Mouse (Mus musculus): ENCODE results near the gene Disp1. TPM values are rescaled to one million over a fixed set of nuclear protein-coding genes. Genes with fewer than 3 reads are reported as not detected.

The Disp1 gene
- polyA plus RNA-seq (2012; ENCODE audit: insufficient read depth, low replicate concordance) = 2.3 and 2.4 TPM in 2 replicates

- no peaks in the 10 kb centered on the region for H3K36me3 ChIP-seq (replicated peaks; ENCODE audit: low read length)
- peak within 1 kb of the TSS; percentile 92 for H3K4me3 ChIP-seq (replicated peaks)
- peaks cover 2% of the 10 kb centered on the region for H3K27me3 ChIP-seq (replicated peaks)
- TF ChIP-seq GATA1 (IDR thresholded peaks at IDR 0.05; ENCODE audit: borderline replicate concordance, low read length) = no peak
- TF ChIP-seq FLI1 (IDR thresholded peaks at IDR 0.05; ENCODE audit: low read length) = peak; percentile 13; the same call in 1 of the 2 replicates
- H3K4me1 ChIP-seq = peaks cover 25% of the 10 kb centered on the region
- no peaks in the 10 kb centered on the region for H3K9me3 ChIP-seq
Observed at GRCm38 (mm10) chr1:183220796-183221718, at the start of gene Disp1. Disp1 (minus strand) TSS chr1:183221522.

- TF ChIP-seq FLI1 (IDR thresholded peaks at IDR 0.05; ENCODE audit: low read length) = no peak
- no peak for TF ChIP-seq GATA1 (IDR thresholded peaks at IDR 0.05; ENCODE audit: borderline replicate concordance, low read length)
- H3K36me3 ChIP-seq (replicated peaks; ENCODE audit: low read length) = no peaks in the 10 kb centered on the region
- peaks cover 7% of the 10 kb centered on the region; the same call in 1 of the 2 replicates for H3K9me3 ChIP-seq
- H3K4me3 ChIP-seq (replicated peaks) = no peak overlapping the region
- peaks cover 20% of the 10 kb centered on the region for H3K4me1 ChIP-seq
- peaks cover 2% of the 10 kb centered on the region for H3K27me3 ChIP-seq (replicated peaks)
Observed at GRCm38 (mm10) chr1:183267666-183268065, 46.3 kb upstream of the Disp1 start.

- Histone ChIP-seq H3K36me3 (replicated peaks; ENCODE audit: low read length) (no peaks in the 10 kb centered on the region), H3K27me3 (replicated peaks) (peaks cover 2% of the 10 kb centered on the region), H3K9me3 (peaks cover 7% of the 10 kb centered on the region; the same call in 1 of the 2 replicates), H3K4me3 (replicated peaks) (peak overlapping the region; percentile 72), H3K4me1 (peaks cover 17% of the 10 kb centered on the region)
- TF ChIP-seq FLI1 (IDR thresholded peaks at IDR 0.05; ENCODE audit: low read length) = no peak
- no peak for TF ChIP-seq GATA1 (IDR thresholded peaks at IDR 0.05; ENCODE audit: borderline replicate concordance, low read length)
Observed at GRCm38 (mm10) chr1:183265921-183266467, 44.7 kb upstream of the Disp1 start.

GRCm38 (mm10) chr1:183264145-183265008 is 43.1 kb upstream of the Disp1 start:
- H3K4me3 ChIP-seq (replicated peaks) = no peak overlapping the region
- no peak for TF ChIP-seq GATA1 (IDR thresholded peaks at IDR 0.05; ENCODE audit: borderline replicate concordance, low read length)
- TF ChIP-seq FLI1 (IDR thresholded peaks at IDR 0.05; ENCODE audit: low read length) = no peak

GRCm38 (mm10) chr1:183252574-183252973 is 31.3 kb upstream of the Disp1 start:
- Histone ChIP-seq H3K36me3 (replicated peaks; ENCODE audit: low read length) (no peaks in the 10 kb centered on the region), H3K9me3 (no peaks in the 10 kb centered on the region), H3K4me3 (replicated peaks) (no peak overlapping the region), H3K27me3 (replicated peaks) (peaks cover 25% of the 10 kb centered on the region), H3K4me1 (peaks cover 10% of the 10 kb centered on the region)
- no peak for TF ChIP-seq FLI1 (IDR thresholded peaks at IDR 0.05; ENCODE audit: low read length)
- TF ChIP-seq GATA1 (IDR thresholded peaks at IDR 0.05; ENCODE audit: borderline replicate concordance, low read length) = no peak

More at GRCm38 (mm10) chr1:183264145-183265008, 43.1 kb upstream of the Disp1 start:
- no peaks in the 10 kb centered on the region for H3K9me3 ChIP-seq
- H3K36me3 ChIP-seq (replicated peaks; ENCODE audit: low read length) = no peaks in the 10 kb centered on the region
- H3K27me3 ChIP-seq (replicated peaks) = peaks cover 2% of the 10 kb centered on the region
- peaks cover 15% of the 10 kb centered on the region for H3K4me1 ChIP-seq

GRCm38 (mm10) chr1:183251818-183252217 is 30.5 kb upstream of the Disp1 start:
- TF ChIP-seq GATA1 (IDR thresholded peaks at IDR 0.05; ENCODE audit: borderline replicate concordance, low read length) = no peak
- TF ChIP-seq FLI1 (IDR thresholded peaks at IDR 0.05; ENCODE audit: low read length) = no peak

GRCm38 (mm10) chr1:183250612-183251011 is 29.3 kb upstream of the Disp1 start:
- peaks cover 4% of the 10 kb centered on the region for H3K9me3 ChIP-seq
- no peak overlapping the region for H3K4me3 ChIP-seq (replicated peaks)
- H3K27me3 ChIP-seq (replicated peaks) = peaks cover 25% of the 10 kb centered on the region
- peaks cover 10% of the 10 kb centered on the region for H3K4me1 ChIP-seq
- H3K36me3 ChIP-seq (replicated peaks; ENCODE audit: low read length) = no peaks in the 10 kb centered on the region
- no peak for TF ChIP-seq GATA1 (IDR thresholded peaks at IDR 0.05; ENCODE audit: borderline replicate concordance, low read length)
- TF ChIP-seq FLI1 (IDR thresholded peaks at IDR 0.05; ENCODE audit: low read length) = no peak

More at GRCm38 (mm10) chr1:183251818-183252217, 30.5 kb upstream of the Disp1 start:
- Histone ChIP-seq H3K36me3 (replicated peaks; ENCODE audit: low read length) (no peaks in the 10 kb centered on the region), H3K4me3 (replicated peaks) (no peak overlapping the region), H3K9me3 (no peaks in the 10 kb centered on the region), H3K4me1 (peaks cover 10% of the 10 kb centered on the region), H3K27me3 (replicated peaks) (peaks cover 25% of the 10 kb centered on the region)

- peaks cover 21% of the 10 kb centered on the region for H3K9me3 ChIP-seq
- no peak overlapping the region for H3K4me3 ChIP-seq (replicated peaks)
- H3K27me3 ChIP-seq (replicated peaks) = peaks cover 21% of the 10 kb centered on the region
- no peaks in the 10 kb centered on the region for H3K36me3 ChIP-seq (replicated peaks; ENCODE audit: low read length)
- TF ChIP-seq FLI1 (IDR thresholded peaks at IDR 0.05; ENCODE audit: low read length) = no peak
- no peak for TF ChIP-seq GATA1 (IDR thresholded peaks at IDR 0.05; ENCODE audit: borderline replicate concordance, low read length)
- H3K4me1 ChIP-seq = peaks cover 14% of the 10 kb centered on the region
Observed at GRCm38 (mm10) chr1:183248144-183248543, 26.8 kb upstream of the Disp1 start.

- Histone ChIP-seq H3K4me3 (replicated peaks) (no peak overlapping the region), H3K4me1 (peaks cover 5% of the 10 kb centered on the region; the same call in 1 of the 2 replicates), H3K9me3 (peaks cover 21% of the 10 kb centered on the region)
Observed at GRCm38 (mm10) chr1:183243293-183243692, 22.0 kb upstream of the Disp1 start.

More at GRCm38 (mm10) chr1:183243293-183243692, 22.0 kb upstream of the Disp1 start:
- TF ChIP-seq GATA1 (IDR thresholded peaks at IDR 0.05; ENCODE audit: borderline replicate concordance, low read length) (no peak), FLI1 (IDR thresholded peaks at IDR 0.05; ENCODE audit: low read length) (no peak)
- Histone ChIP-seq H3K36me3 (replicated peaks; ENCODE audit: low read length) (no peaks in the 10 kb centered on the region), H3K27me3 (replicated peaks) (peaks cover 27% of the 10 kb centered on the region)
